Mouse (Mus musculus): Measurements from ENCODE around the gene Cd200. TPM values are rescaled to one million over a fixed set of nuclear protein-coding genes. Genes with fewer than 3 reads are reported as not detected.

The Cd200 gene
- polyA plus RNA-seq, 1 experiment from 2014 or later = 271 TPM

DNA sequence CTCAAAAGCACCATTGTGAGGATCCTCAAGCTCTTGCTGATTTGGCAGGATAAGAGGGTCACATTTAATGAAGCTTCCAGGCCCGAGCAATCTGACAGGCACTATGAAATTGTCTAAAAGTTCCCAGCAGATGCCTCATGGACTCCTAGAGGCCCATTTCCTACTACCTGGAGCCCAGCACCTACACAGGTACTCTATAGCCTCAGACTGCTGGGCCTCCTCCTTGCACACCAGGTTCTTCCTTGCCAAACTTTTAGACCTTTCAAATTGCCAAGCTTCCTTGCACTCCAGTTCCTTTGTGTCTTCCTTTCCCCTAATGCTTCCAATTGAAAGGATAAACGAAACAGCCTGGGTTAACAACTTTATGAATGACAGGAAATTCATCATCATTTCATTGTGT lies 5.9 kb downstream of the Cd200 start:
- Histone ChIP-seq H3K36me3 (ENCODE audit: control insufficient read depth, insufficient read depth) (peaks cover 3% of the 10 kb centered on the region; the same call in 1 of the 2 replicates), H3K4me3 (replicated peaks; ENCODE audit: low read length) (no peak overlapping the region), H3K27me3 (replicated peaks; ENCODE audit: control insufficient read depth, insufficient read depth, low read length) (no peaks in the 10 kb centered on the region), H3K4me2 (ENCODE audit: low read length) (no peak overlapping the region), H3K4me1 (replicated peaks; ENCODE audit: control insufficient read depth, insufficient read depth, low read length) (peaks cover 11% of the 10 kb centered on the region; the same call in 1 of the 2 replicates), H3K9me3 (ENCODE audit: control insufficient read depth, low read length) (no peaks in the 10 kb centered on the region), H3K27ac (ENCODE audit: low read length) (no peak overlapping the region), H3K9ac (replicated peaks; ENCODE audit: low read depth, low read length) (no peak overlapping the region)
- no peak for ATAC-seq
- WGBS = 79% methylated on average over 2 of the region's 2 CpGs

DNA sequence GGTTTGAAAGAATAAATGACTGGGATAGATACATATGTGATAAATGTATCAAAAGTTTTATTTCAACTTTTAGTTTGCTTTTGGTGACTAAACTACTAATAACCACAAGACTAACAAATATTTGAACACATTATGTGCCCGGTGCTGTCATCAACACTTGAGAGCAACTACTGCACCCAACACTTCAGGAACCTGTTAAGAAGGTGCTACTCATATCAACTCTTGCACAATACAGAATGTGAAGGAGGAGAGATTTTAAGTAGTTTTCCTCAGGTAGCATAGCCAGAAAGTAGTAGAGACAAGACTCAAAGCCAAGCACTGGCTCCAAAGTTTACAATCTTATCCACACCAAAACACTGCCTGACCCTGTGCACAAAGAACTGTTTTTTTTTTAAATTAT lies 6.8 kb downstream of the Cd200 start:
- no peak overlapping the region for H3K4me2 ChIP-seq (ENCODE audit: low read length)
- 95% methylated on average over 1 of the region's 1 CpGs for WGBS
- ATAC-seq = no peak

DNA sequence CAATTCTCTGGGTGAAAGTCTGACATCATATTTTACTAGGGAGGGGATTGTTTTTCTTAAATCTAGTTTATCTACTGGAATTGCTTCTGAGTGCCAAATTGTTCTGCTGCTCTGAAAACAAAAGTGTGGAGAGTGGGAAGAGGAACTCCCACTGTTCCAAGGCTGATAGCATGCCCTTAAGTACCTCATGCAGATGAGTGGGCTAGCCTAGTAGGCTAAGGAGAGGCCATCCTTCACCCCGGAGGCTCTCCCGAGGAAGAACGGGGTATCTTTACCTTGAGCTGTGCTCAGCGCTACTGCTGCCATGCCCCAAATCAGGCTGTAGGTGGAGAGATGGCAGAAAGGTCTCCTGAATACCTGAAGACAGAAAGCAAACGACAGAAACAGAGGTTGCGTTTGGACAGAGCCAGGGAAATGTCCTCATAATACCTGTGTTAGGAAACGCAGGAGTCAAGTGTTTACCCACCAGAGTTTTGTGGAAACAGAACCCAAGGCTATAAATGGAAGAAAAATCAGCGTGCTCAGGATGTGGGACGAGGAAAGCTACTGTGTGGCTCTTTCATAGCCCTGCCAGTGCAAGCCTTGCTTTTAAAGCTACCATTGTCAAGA lies 8.8 kb downstream of the Cd200 start:
- WGBS = 67% methylated on average over 9 of the region's 9 CpGs
- H3K4me3 ChIP-seq (replicated peaks; ENCODE audit: low read length) = no peak overlapping the region

More for the DNA sequence above, 6.8 kb downstream of the Cd200 start:
- no peak overlapping the region for H3K9ac ChIP-seq (replicated peaks; ENCODE audit: low read depth, low read length)
- H3K36me3 ChIP-seq (ENCODE audit: control insufficient read depth, insufficient read depth) = peaks cover 3% of the 10 kb centered on the region
- H3K27me3 ChIP-seq (replicated peaks; ENCODE audit: control insufficient read depth, insufficient read depth, low read length) = no peaks in the 10 kb centered on the region
- no peak overlapping the region for H3K27ac ChIP-seq (ENCODE audit: low read length)
- no peak overlapping the region for H3K4me3 ChIP-seq (replicated peaks; ENCODE audit: low read length)
- peaks cover 11% of the 10 kb centered on the region for H3K4me1 ChIP-seq (replicated peaks; ENCODE audit: control insufficient read depth, insufficient read depth, low read length)
- no peaks in the 10 kb centered on the region for H3K9me3 ChIP-seq (ENCODE audit: control insufficient read depth, low read length)

DNA sequence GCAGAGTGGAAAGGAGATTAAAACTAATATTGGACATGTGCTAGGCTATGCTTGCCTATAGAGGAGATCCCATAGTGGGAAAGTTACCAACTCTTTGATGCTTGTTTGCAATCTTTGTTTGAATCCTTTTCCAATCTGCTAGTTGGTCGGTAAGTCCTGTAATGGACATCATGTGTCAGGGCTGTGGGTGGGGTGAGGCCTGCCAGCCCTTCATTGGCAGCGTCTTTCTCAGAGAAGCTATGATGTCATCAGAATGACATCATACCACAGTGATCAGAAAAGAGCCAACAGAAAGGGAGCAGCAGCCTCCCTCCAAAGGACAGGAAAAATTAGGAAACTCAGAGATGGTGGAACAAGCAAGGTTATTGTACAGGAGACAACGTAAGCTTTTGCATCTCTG lies 9.4 kb downstream of the Cd200 start:
- Histone ChIP-seq H3K4me2 (ENCODE audit: low read length) (no peak overlapping the region), H3K9me3 (ENCODE audit: control insufficient read depth, low read length) (no peaks in the 10 kb centered on the region), H3K36me3 (ENCODE audit: control insufficient read depth, insufficient read depth) (peaks cover 13% of the 10 kb centered on the region), H3K27me3 (replicated peaks; ENCODE audit: control insufficient read depth, insufficient read depth, low read length) (no peaks in the 10 kb centered on the region), H3K27ac (ENCODE audit: low read length) (no peak overlapping the region), H3K4me1 (replicated peaks; ENCODE audit: control insufficient read depth, insufficient read depth, low read length) (peaks cover 3% of the 10 kb centered on the region), H3K9ac (replicated peaks; ENCODE audit: low read depth, low read length) (no peak overlapping the region), H3K4me3 (replicated peaks; ENCODE audit: low read length) (no peak overlapping the region)
- ATAC-seq = no peak
- 69% methylated on average over 3 of the region's 3 CpGs for WGBS

More for the DNA sequence above, 8.8 kb downstream of the Cd200 start:
- Histone ChIP-seq H3K27ac (ENCODE audit: low read length) (no peak overlapping the region), H3K9ac (replicated peaks; ENCODE audit: low read depth, low read length) (no peak overlapping the region), H3K4me1 (replicated peaks; ENCODE audit: control insufficient read depth, insufficient read depth, low read length) (peaks cover 3% of the 10 kb centered on the region), H3K27me3 (replicated peaks; ENCODE audit: control insufficient read depth, insufficient read depth, low read length) (no peaks in the 10 kb centered on the region), H3K9me3 (ENCODE audit: control insufficient read depth, low read length) (no peaks in the 10 kb centered on the region), H3K36me3 (ENCODE audit: control insufficient read depth, insufficient read depth) (peaks cover 8% of the 10 kb centered on the region), H3K4me2 (ENCODE audit: low read length) (no peak overlapping the region)
- ATAC-seq = no peak

DNA sequence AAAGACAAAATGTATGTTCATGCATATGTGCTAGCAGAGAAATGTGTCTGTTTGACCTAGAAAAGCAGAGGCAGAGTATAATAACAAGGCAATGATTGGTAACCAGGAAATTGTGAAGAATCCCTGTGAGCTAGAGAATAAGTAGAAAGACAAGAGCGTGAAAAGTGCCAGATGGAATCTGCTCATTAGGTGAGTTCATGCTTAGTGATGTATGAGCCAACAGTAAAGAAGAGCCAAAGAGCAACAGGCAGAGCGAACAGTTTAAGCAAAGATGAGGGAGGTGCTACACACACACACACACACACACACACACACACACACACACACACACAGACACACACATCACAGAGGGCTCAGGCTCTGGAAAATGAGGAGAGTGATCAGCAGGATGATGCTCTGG lies 11.4 kb downstream of the Cd200 start:
- ATAC-seq = peak; percentile 43
- Histone ChIP-seq H3K4me2 (ENCODE audit: low read length) (no peak overlapping the region), H3K4me3 (replicated peaks; ENCODE audit: low read length) (no peak overlapping the region), H3K9ac (replicated peaks; ENCODE audit: low read depth, low read length) (no peak overlapping the region), H3K27ac (ENCODE audit: low read length) (no peak overlapping the region), H3K9me3 (ENCODE audit: control insufficient read depth, low read length) (no peaks in the 10 kb centered on the region), H3K36me3 (ENCODE audit: control insufficient read depth, insufficient read depth) (peaks cover 18% of the 10 kb centered on the region), H3K27me3 (replicated peaks; ENCODE audit: control insufficient read depth, insufficient read depth, low read length) (no peaks in the 10 kb centered on the region), H3K4me1 (replicated peaks; ENCODE audit: control insufficient read depth, insufficient read depth, low read length) (peaks cover 3% of the 10 kb centered on the region)
- WGBS = 51% methylated on average over 2 of the region's 2 CpGs

DNA sequence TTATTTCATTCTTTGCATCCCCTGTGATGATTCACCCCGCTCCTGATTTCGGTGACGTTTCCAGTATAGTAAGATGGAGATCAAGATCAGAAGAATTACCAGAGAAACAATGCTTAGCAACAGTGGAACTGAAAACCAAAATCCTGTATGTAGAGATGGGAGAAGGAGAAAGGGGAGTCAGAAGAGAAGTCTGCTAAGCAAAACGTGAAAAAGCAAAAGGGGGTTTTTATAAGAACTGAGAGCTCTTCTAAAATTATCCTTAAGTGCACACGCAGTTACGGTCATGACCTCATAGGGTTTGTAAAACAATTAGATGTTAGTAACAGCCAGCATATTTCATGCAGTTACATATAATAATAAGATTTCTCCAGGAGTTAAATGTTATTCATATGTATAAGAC lies 16.6 kb downstream of the Cd200 start:
- no peaks in the 10 kb centered on the region for H3K9me3 ChIP-seq (ENCODE audit: control insufficient read depth, low read length)
- H3K4me2 ChIP-seq (ENCODE audit: low read length) = no peak overlapping the region
- no peak overlapping the region for H3K9ac ChIP-seq (replicated peaks; ENCODE audit: low read depth, low read length)
- H3K4me1 ChIP-seq (replicated peaks; ENCODE audit: control insufficient read depth, insufficient read depth, low read length) = no peaks in the 10 kb centered on the region
- peaks cover 23% of the 10 kb centered on the region for H3K36me3 ChIP-seq (ENCODE audit: control insufficient read depth, insufficient read depth)
- no peak overlapping the region for H3K27ac ChIP-seq (ENCODE audit: low read length)
- H3K4me3 ChIP-seq (replicated peaks; ENCODE audit: low read length) = no peak overlapping the region
- H3K27me3 ChIP-seq (replicated peaks; ENCODE audit: control insufficient read depth, insufficient read depth, low read length) = no peaks in the 10 kb centered on the region
- no peak for ATAC-seq
- WGBS = 80% methylated on average over 6 of the region's 6 CpGs

DNA sequence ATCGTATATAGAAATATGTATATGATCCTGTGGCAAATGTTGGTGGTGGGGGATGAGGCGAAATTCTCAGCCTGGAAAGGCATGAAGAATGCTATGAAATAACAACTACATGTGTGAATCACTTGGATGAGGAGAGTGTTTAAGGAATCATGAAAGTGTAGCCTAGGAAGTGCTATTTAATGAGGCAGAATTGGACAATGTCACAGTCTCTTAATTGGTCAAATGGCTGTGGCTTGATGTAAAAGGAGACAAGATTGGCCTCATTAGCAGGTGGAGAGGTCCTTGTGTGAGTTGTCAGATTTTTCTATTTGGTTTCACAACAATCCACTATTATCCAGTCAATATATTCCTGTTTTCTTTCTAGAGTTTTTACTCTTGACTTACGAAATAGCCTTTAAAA lies 17.2 kb downstream of the Cd200 start:
- no peak overlapping the region for H3K4me3 ChIP-seq (replicated peaks; ENCODE audit: low read length)
- 58% methylated on average over 3 of the region's 3 CpGs for WGBS
- no peak overlapping the region for H3K9ac ChIP-seq (replicated peaks; ENCODE audit: low read depth, low read length)
- H3K9me3 ChIP-seq (ENCODE audit: control insufficient read depth, low read length) = no peaks in the 10 kb centered on the region
- peaks cover 23% of the 10 kb centered on the region for H3K36me3 ChIP-seq (ENCODE audit: control insufficient read depth, insufficient read depth)
- no peaks in the 10 kb centered on the region for H3K27me3 ChIP-seq (replicated peaks; ENCODE audit: control insufficient read depth, insufficient read depth, low read length)
- H3K4me2 ChIP-seq (ENCODE audit: low read length) = no peak overlapping the region
- H3K27ac ChIP-seq (ENCODE audit: low read length) = no peak overlapping the region
- H3K4me1 ChIP-seq (replicated peaks; ENCODE audit: control insufficient read depth, insufficient read depth, low read length) = no peaks in the 10 kb centered on the region
- ATAC-seq = no peak

DNA sequence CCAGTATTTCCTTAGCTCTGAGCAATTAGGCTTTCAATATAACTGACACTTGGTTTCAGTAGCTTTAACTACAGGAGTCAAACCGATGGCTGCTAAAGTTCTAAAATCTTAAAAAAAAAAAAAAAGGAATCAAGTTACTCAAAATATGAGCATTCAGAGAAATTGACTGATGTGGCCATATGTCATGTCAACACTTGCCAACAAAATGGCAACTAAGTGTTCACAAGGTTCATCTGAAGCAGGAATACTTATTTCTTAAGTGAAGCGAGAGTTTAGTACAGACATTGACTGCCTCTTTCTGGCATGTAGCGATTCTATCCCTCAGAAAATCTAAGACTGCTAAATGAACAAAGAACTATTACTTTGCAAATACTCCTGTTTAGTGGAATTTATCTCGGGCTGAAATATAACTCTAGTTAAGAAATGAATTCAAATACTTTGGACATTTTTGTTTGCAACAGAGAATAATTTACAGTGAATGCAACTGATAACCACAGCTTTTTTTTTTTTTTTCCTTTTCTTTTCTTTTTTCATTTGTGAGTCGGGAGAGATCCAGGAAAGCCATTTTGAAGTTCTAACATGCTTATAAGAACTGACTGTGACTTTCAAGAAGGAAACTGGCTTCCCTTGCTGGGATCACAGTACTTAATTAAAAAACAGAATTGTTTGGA lies 18.4 kb downstream of the Cd200 start:
- H3K4me2 ChIP-seq (ENCODE audit: low read length) = no peak overlapping the region
- no peak for ATAC-seq
- no peak overlapping the region for H3K27ac ChIP-seq (ENCODE audit: low read length)
- no peaks in the 10 kb centered on the region for H3K4me1 ChIP-seq (replicated peaks; ENCODE audit: control insufficient read depth, insufficient read depth, low read length)
- H3K27me3 ChIP-seq (replicated peaks; ENCODE audit: control insufficient read depth, insufficient read depth, low read length) = no peaks in the 10 kb centered on the region
- no peak overlapping the region for H3K9ac ChIP-seq (replicated peaks; ENCODE audit: low read depth, low read length)
- WGBS = 64% methylated on average over 5 of the region's 5 CpGs
- H3K9me3 ChIP-seq (ENCODE audit: control insufficient read depth, low read length) = no peaks in the 10 kb centered on the region
- H3K4me3 ChIP-seq (replicated peaks; ENCODE audit: low read length) = no peak overlapping the region
- peaks cover 20% of the 10 kb centered on the region for H3K36me3 ChIP-seq (ENCODE audit: control insufficient read depth, insufficient read depth)

DNA sequence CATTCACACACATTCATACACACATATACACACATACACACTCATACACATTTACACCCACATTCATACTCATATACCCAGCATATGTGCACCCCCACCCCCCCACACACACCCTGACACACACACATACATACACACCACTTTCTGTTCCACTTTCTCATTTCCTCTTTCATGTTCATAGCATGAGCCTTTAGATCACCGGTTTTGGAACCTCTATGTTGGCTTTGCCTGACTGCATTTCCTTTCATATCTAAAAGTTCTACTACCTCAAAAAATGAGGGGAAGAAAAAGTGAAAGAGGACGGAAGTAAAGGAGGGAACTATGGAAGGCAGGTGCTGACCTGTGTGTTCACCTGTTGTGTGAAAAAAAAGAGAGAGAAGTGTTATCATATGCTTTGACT lies 19.0 kb downstream of the Cd200 start:
- Histone ChIP-seq H3K4me1 (replicated peaks; ENCODE audit: control insufficient read depth, insufficient read depth, low read length) (no peaks in the 10 kb centered on the region), H3K9ac (replicated peaks; ENCODE audit: low read depth, low read length) (no peak overlapping the region), H3K9me3 (ENCODE audit: control insufficient read depth, low read length) (no peaks in the 10 kb centered on the region), H3K27me3 (replicated peaks; ENCODE audit: control insufficient read depth, insufficient read depth, low read length) (no peaks in the 10 kb centered on the region), H3K36me3 (ENCODE audit: control insufficient read depth, insufficient read depth) (peaks cover 17% of the 10 kb centered on the region), H3K27ac (ENCODE audit: low read length) (no peak overlapping the region), H3K4me2 (ENCODE audit: low read length) (no peak overlapping the region), H3K4me3 (replicated peaks; ENCODE audit: low read length) (no peak overlapping the region)
- ATAC-seq = no peak
- whole genome bisulfite sequencing = 80% methylated on average over 2 of the region's 2 CpGs

Data from forebrain, embryonic 16.5 days (tissue).